Mouse (Mus musculus): Measurements from ENCODE around the gene Vwa3b. TPM values are rescaled to one million over a fixed set of nuclear protein-coding genes. Genes with fewer than 3 reads are reported as not detected.

Vwa3b gene
- polyA plus RNA-seq, 1 experiment from 2014 or later, result 0.50 TPM

DNA sequence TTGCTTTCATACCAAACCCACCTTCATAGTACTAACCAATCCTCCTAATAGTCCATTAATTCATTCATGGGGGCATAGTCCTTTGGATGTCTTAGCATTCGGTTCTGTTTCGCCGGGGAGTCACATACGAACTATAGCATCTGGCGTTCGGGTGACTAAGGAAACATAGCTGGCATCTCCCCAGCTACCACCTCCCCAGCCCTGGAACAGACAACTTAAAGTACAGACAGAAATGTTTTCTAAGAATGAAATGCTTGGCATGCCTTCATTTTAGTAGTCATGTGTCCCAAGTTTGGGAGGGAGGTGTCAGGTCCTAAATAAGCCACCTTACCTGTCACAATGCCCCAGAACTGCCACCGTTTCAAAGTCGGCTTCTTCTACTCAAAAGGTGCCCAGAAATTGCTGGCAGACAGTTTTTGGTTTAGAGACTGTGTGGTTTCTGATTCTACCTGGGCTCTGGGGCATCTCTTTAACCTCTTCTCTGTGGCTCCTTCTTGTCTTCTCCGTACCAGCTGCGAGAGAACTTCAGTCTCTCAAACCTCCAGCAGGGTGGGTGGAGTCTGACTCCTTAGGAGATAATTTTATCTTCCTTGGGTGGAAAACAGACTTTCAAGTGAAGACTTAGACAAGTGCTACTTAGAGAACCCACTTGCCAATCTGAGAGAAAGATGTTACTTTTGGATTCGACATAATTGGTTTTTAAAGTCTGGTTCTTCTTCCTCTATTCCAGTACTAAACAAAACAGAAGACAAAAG is 39.4 kb downstream of the Vwa3b start:
- Histone ChIP-seq H3K27ac (replicated peaks in 1 of 2; ENCODE audit: control insufficient read depth in 1 of 2, insufficient read depth in 1 of 2, low read depth in 2 of 2, low read length in 2 of 2) (no peak overlapping the region), H3K4me1 (ENCODE audit: control insufficient read depth in 2 of 2, insufficient read depth in 2 of 2, low read length in 2 of 2) (no peaks in the 10 kb centered on the region), H3K4me3 (ENCODE audit: control insufficient read depth in 1 of 2, insufficient read depth in 1 of 2, low read depth in 1 of 2, low read length in 2 of 2) (no peak overlapping the region), H3K27me3 (ENCODE audit: control insufficient read depth, insufficient read depth, low read length) (no peaks in the 10 kb centered on the region), H3K36me3 (ENCODE audit: control insufficient read depth, insufficient read depth, low read length) (no peaks in the 10 kb centered on the region), H3K4me2 (ENCODE audit: low read length) (no peak overlapping the region), H3K9me3 (ENCODE audit: control insufficient read depth, low read length) (no peaks in the 10 kb centered on the region), H3K9ac (ENCODE audit: low read length) (no peak overlapping the region)
- ATAC-seq (ENCODE audit: insufficient number of reproducible peaks, insufficient read depth, low FRiP score, low read depth), result no peak
- 73% methylated on average over 11 of the region's 11 CpGs for WGBS

DNA sequence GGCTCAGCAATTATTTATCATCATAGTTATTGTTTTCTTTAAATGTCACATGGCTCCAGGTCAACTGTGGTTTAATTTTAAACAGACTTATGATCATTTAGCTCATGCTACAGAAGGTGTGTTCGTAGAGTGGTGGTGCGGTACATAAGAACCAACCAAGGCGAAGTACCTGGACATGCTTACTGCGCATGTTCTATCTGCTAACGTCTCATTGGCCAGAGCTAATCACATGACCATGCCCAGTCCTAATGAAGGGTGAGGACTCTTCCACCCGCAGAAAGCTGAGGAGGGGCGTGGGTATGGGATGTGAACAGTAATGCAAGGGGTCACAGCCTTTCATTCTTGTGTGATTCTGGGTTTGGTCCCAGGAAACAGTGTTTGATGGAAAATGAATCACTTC is 49.4 kb downstream of the Vwa3b start:
- ATAC-seq (ENCODE audit: insufficient number of reproducible peaks, insufficient read depth, low FRiP score, low read depth), result no peak

DNA sequence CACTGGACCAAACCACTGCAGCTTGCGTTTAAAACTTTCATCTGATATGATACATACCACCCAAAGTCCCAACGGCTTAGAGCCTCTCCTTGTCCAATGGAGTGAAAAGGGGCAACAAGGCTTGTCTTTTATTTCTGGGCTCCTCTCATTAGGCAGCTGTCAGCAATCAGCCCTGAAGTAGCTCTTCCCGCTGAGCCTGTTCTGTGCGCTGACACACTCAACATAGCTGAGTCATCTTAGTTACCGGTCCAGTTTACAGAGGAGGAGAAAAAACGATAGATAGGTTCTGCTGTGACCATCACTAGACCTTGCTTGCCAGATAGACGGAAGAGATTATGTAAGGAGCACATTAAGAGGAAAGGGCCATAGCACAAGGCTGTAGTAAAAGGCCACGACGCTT is 50.9 kb downstream of the Vwa3b start:
- H3K9me3 ChIP-seq (ENCODE audit: control insufficient read depth, low read length), result no peaks in the 10 kb centered on the region
- no peaks in the 10 kb centered on the region for H3K27me3 ChIP-seq (ENCODE audit: control insufficient read depth, insufficient read depth, low read length)
- H3K9ac ChIP-seq (ENCODE audit: low read length), result no peak overlapping the region
- no peak for ATAC-seq (ENCODE audit: insufficient number of reproducible peaks, insufficient read depth, low FRiP score, low read depth)
- no peaks in the 10 kb centered on the region for H3K36me3 ChIP-seq (ENCODE audit: control insufficient read depth, insufficient read depth, low read length)
- no peak overlapping the region for H3K4me2 ChIP-seq (ENCODE audit: low read length)
- 50% methylated on average over 9 of the region's 9 CpGs for WGBS
- peaks cover 3 to 6% of the 10 kb centered on the region in 2 experiments; a peak in 1 of 4 replicates for H3K4me1 ChIP-seq (ENCODE audit: control insufficient read depth in 2 of 2, insufficient read depth in 2 of 2, low read length in 2 of 2)
- H3K4me3 ChIP-seq (ENCODE audit: control insufficient read depth in 1 of 2, insufficient read depth in 1 of 2, low read depth in 1 of 2, low read length in 2 of 2), result no peak overlapping the region
- no peak overlapping the region; a peak in 1 of 4 replicates for H3K27ac ChIP-seq (replicated peaks in 1 of 2; ENCODE audit: control insufficient read depth in 1 of 2, insufficient read depth in 1 of 2, low read depth in 2 of 2, low read length in 2 of 2)

More for the DNA sequence above, 49.4 kb downstream of the Vwa3b start:
- Histone ChIP-seq H3K4me2 (ENCODE audit: low read length) (no peak overlapping the region), H3K9ac (ENCODE audit: low read length) (no peak overlapping the region), H3K36me3 (ENCODE audit: control insufficient read depth, insufficient read depth, low read length) (no peaks in the 10 kb centered on the region), H3K4me1 (ENCODE audit: control insufficient read depth in 2 of 2, insufficient read depth in 2 of 2, low read length in 2 of 2) (peaks cover 3 to 6% of the 10 kb centered on the region in 2 experiments; a peak in 1 of 4 replicates), H3K27me3 (ENCODE audit: control insufficient read depth, insufficient read depth, low read length) (no peaks in the 10 kb centered on the region), H3K27ac (replicated peaks in 1 of 2; ENCODE audit: control insufficient read depth in 1 of 2, insufficient read depth in 1 of 2, low read depth in 2 of 2, low read length in 2 of 2) (no peak overlapping the region), H3K9me3 (ENCODE audit: control insufficient read depth, low read length) (no peaks in the 10 kb centered on the region), H3K4me3 (ENCODE audit: control insufficient read depth in 1 of 2, insufficient read depth in 1 of 2, low read depth in 1 of 2, low read length in 2 of 2) (no peak overlapping the region)
- WGBS, result 91% methylated on average over 7 of the region's 7 CpGs

DNA sequence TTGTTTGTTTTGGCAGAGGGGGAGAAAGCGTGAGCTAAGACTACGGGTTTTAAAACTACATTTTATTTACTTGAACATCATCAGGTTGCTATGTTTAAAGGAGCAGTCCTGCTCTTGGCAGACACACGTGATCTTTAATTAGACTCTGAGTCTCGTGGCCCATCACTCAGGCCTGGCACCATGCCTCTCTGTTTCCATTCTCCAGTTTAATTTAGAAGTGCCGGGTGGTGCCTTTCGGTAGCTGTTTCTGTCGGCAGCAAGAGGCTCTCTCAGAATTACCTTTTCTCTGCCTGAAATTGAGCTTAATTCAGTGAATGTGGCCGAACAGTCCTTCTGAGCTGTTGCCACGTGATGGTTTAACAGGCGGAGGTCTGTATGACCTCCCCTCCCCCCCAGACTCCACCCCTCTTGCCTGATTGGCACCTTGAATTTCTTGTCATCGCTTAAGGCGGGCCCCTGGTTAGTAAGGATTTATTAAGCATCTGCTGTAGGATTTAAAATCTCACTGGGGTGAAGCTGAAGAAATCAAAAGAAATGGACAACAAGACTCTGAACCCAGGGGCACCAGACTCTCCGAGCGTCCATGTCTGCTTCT is 51.7 kb downstream of the Vwa3b start:
- H3K4me1 ChIP-seq (ENCODE audit: control insufficient read depth in 2 of 2, insufficient read depth in 2 of 2, low read length in 2 of 2), result peaks cover 3 to 6% of the 10 kb centered on the region in 2 experiments; a peak in 1 of 4 replicates
- no peaks in the 10 kb centered on the region for H3K27me3 ChIP-seq (ENCODE audit: control insufficient read depth, insufficient read depth, low read length)
- no peaks in the 10 kb centered on the region for H3K36me3 ChIP-seq (ENCODE audit: control insufficient read depth, insufficient read depth, low read length)
- peak overlapping the region in 1 of 2 experiments; percentile 20; a peak in 1 of 4 replicates for H3K27ac ChIP-seq (replicated peaks in 1 of 2; ENCODE audit: control insufficient read depth in 1 of 2, insufficient read depth in 1 of 2, low read depth in 2 of 2, low read length in 2 of 2)
- no peak overlapping the region for H3K9ac ChIP-seq (ENCODE audit: low read length)
- no peak overlapping the region for H3K4me2 ChIP-seq (ENCODE audit: low read length)
- no peak for ATAC-seq (ENCODE audit: insufficient number of reproducible peaks, insufficient read depth, low FRiP score, low read depth)
- 61% methylated on average over 14 of the region's 14 CpGs for WGBS
- H3K4me3 ChIP-seq (ENCODE audit: control insufficient read depth in 1 of 2, insufficient read depth in 1 of 2, low read depth in 1 of 2, low read length in 2 of 2), result no peak overlapping the region
- H3K9me3 ChIP-seq (ENCODE audit: control insufficient read depth, low read length), result no peaks in the 10 kb centered on the region

DNA sequence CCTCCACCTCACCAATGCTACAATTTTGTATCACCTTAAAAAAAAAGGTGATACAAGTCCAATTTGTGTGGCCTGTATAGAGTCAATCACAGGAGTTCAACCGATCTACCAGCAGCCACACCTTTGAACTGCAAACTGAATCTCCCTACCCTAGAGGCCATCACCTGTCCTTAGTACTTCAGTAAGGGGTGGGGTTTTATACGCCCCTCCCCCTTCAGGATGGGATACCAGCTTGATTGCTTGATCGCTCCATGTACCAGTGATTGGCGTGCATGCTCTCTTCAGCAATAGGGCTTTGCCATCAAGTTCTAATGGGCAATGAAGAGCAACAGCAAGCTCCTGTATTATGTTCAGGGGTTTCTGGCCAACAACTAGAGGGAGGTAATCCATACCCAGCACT is 54.0 kb downstream of the Vwa3b start:
- no peak overlapping the region for H3K9ac ChIP-seq (ENCODE audit: low read length)
- H3K36me3 ChIP-seq (ENCODE audit: control insufficient read depth, insufficient read depth, low read length), result no peaks in the 10 kb centered on the region
- H3K27ac ChIP-seq (replicated peaks in 1 of 2; ENCODE audit: control insufficient read depth in 1 of 2, insufficient read depth in 1 of 2, low read depth in 2 of 2, low read length in 2 of 2), result no peak overlapping the region
- H3K27me3 ChIP-seq (ENCODE audit: control insufficient read depth, insufficient read depth, low read length), result no peaks in the 10 kb centered on the region
- ATAC-seq (ENCODE audit: insufficient number of reproducible peaks, insufficient read depth, low FRiP score, low read depth), result no peak
- no peaks in the 10 kb centered on the region for H3K9me3 ChIP-seq (ENCODE audit: control insufficient read depth, low read length)
- no peak overlapping the region for H3K4me2 ChIP-seq (ENCODE audit: low read length)
- peaks cover 3 to 6% of the 10 kb centered on the region in 2 experiments; a peak in 1 of 4 replicates for H3K4me1 ChIP-seq (ENCODE audit: control insufficient read depth in 2 of 2, insufficient read depth in 2 of 2, low read length in 2 of 2)
- 80% methylated on average over 4 of the region's 4 CpGs for WGBS
- no peak overlapping the region for H3K4me3 ChIP-seq (ENCODE audit: control insufficient read depth in 1 of 2, insufficient read depth in 1 of 2, low read depth in 1 of 2, low read length in 2 of 2)

DNA sequence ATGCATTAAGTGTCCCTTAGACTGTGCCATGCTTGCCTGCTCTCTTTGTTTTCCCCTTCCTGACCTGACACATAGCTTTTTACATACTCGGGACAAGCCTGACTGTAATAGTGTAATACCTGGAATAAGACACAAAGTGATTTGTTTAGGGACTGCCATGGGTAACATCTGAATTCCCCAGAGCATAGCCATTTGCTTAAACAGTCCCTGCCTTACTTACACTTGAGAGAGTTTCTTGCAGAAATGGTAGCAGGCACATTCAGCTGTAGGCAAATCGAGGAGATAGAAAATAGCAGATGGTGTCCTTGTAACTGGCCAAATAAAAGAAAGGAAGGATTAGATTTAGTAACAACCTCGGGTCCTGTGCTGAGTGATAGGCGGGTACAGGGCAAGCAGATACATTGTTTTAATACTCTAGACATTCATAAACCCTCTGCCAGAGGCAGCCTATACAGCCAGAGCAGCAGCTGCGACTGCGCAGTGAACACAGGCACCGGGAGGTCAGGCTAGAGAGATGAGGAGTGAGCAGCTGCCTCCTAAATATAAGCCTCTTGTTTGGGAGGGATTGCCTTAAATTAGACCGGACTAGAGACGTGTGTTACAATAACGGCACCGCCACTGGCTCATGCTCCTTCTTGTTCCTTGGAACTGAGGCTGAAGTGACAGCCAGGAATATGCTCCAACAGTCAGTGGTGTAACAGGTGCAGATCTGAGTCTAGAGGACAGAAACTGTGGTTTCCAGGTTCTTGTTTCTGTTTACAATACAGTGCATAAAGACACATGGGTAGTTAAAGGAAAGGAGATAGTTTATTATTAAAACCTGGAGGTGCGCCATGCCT is 55.2 kb downstream of the Vwa3b start:
- Histone ChIP-seq H3K4me3 (ENCODE audit: control insufficient read depth in 1 of 2, insufficient read depth in 1 of 2, low read depth in 1 of 2, low read length in 2 of 2) (no peak overlapping the region), H3K27ac (replicated peaks in 1 of 2; ENCODE audit: control insufficient read depth in 1 of 2, insufficient read depth in 1 of 2, low read depth in 2 of 2, low read length in 2 of 2) (no peak overlapping the region), H3K36me3 (ENCODE audit: control insufficient read depth, insufficient read depth, low read length) (no peaks in the 10 kb centered on the region), H3K4me1 (ENCODE audit: control insufficient read depth in 2 of 2, insufficient read depth in 2 of 2, low read length in 2 of 2) (peaks cover 3 to 6% of the 10 kb centered on the region in 2 experiments; a peak in 1 of 4 replicates), H3K9ac (ENCODE audit: low read length) (no peak overlapping the region), H3K4me2 (ENCODE audit: low read length) (no peak overlapping the region), H3K27me3 (ENCODE audit: control insufficient read depth, insufficient read depth, low read length) (no peaks in the 10 kb centered on the region), H3K9me3 (ENCODE audit: control insufficient read depth, low read length) (no peaks in the 10 kb centered on the region)
- ATAC-seq (ENCODE audit: insufficient number of reproducible peaks, insufficient read depth, low FRiP score, low read depth), result no peak
- whole genome bisulfite sequencing, result 77% methylated on average over 12 of the region's 12 CpGs

DNA sequence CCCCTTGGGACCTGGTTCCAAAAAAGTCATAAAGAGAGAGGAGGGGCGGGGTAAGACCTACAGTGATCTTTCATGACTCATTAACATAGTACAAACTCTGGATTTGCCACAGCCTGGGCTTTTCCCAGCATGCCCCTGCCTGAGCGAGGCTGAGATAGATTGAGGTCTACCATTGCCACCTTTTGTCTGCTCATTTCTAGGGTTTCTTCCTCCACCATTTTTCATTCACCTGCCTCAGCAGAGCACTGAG is 55.7 kb downstream of the Vwa3b start:
- H3K4me1 ChIP-seq (ENCODE audit: control insufficient read depth in 2 of 2, insufficient read depth in 2 of 2, low read length in 2 of 2), result peaks cover 3% of the 10 kb centered on the region in 2 experiments; a peak in 1 of 4 replicates
- H3K27ac ChIP-seq (replicated peaks in 1 of 2; ENCODE audit: control insufficient read depth in 1 of 2, insufficient read depth in 1 of 2, low read depth in 2 of 2, low read length in 2 of 2), result no peak overlapping the region
- ATAC-seq (ENCODE audit: insufficient number of reproducible peaks, insufficient read depth, low FRiP score, low read depth), result no peak
- no peak overlapping the region for H3K4me3 ChIP-seq (ENCODE audit: control insufficient read depth in 1 of 2, insufficient read depth in 1 of 2, low read depth in 1 of 2, low read length in 2 of 2)
- no peaks in the 10 kb centered on the region for H3K9me3 ChIP-seq (ENCODE audit: control insufficient read depth, low read length)
- no peak overlapping the region for H3K4me2 ChIP-seq (ENCODE audit: low read length)
- H3K9ac ChIP-seq (ENCODE audit: low read length), result no peak overlapping the region
- 72% methylated on average over 2 of the region's 2 CpGs for WGBS
- no peaks in the 10 kb centered on the region for H3K27me3 ChIP-seq (ENCODE audit: control insufficient read depth, insufficient read depth, low read length)
- H3K36me3 ChIP-seq (ENCODE audit: control insufficient read depth, insufficient read depth, low read length), result no peaks in the 10 kb centered on the region

Measured in heart, embryonic 14.5 days (tissue).